In the genomic region with DNA sequence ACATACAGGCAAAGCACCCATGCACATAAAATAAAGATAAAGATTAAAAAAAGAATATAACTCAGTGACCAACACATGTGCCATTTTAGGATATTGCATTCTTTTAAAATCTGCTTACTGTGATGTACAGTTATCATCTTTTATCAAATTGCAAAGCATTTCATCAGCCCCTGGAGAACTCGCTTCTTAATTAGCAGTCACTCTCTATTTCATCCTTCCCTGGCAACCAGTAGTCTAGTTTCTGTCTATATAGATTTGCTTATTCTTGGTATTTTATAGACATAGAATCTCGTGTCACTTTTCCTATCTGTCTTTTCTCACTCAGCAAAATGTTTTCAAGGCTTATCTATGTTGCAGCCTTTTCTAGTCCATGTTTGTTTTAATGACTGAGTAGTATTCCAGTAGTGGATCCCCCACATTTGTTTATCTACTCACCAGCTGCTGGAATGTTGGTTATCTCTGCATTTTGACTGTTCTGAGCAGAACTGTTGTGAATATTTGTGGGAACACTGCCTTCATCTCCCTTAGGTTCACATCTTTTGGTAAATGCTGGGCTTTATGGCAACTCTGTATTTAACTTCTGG, we compare ENCODE assay signal across 16 mouse cellular contexts.
"Had no signal": no experiment of that assay in that cellular context is flagged by ENCODE, and none has a peak within 500 bp of the region (broad histone marks: within the 10 kb centered on the region; RNA-seq: fewer than 3 reads in every experiment).

No protein-coding gene starts in this region.

- H3K36me3 ChIP-seq: neural tube, embryonic 13.5 days; neural tube, embryonic 15.5 days; stomach, embryonic 15.5 days had no signal

- H3K4me2 ChIP-seq: neural tube, embryonic 13.5 days; neural tube, embryonic 15.5 days; stomach, embryonic 15.5 days had no signal

- H3K27ac ChIP-seq: neural tube, embryonic 13.5 days; neural tube, embryonic 15.5 days; stomach, embryonic 15.5 days; stomach, postnatal 0 days had no signal

- H3K9ac ChIP-seq: neural tube, embryonic 13.5 days; neural tube, embryonic 15.5 days; stomach, embryonic 15.5 days had no signal

- H3K27me3 ChIP-seq: neural tube, embryonic 13.5 days; neural tube, embryonic 15.5 days; stomach, embryonic 15.5 days had no signal

- H3K9me3 ChIP-seq: neural tube, embryonic 13.5 days; neural tube, embryonic 15.5 days; stomach, embryonic 15.5 days had no signal

- H3K4me3 ChIP-seq: neural tube, embryonic 13.5 days; neural tube, embryonic 15.5 days; stomach, embryonic 15.5 days had no signal

- H3K4me1 ChIP-seq: neural tube, embryonic 15.5 days had no signal

- DNase-seq: retina, postnatal 1 day; right cerebral cortex, adult 18-20 months; right cerebral cortex, postnatal 14 days; right cerebral cortex, postnatal 25 days; right cerebral cortex, postnatal 4 days; spleen, adult 18-20 months; thymus, adult 18-20 months; thymus, adult 2 months; thymus, postnatal 14 days; thymus, postnatal 25 days; thymus, postnatal 36 days; thymus, postnatal 4 days had no signal
